Mouse (Mus musculus): Measurements from ENCODE around the gene 0610037L13Rik.

0610037L13Rik gene

GRCm38 (mm10) chr4:107920336-107920735, 30.7 kb downstream of the 0610037L13Rik start:
- DNase-seq (ENCODE audit: low spot score) = no peak

- DNase-seq (ENCODE audit: low spot score) = no peak
These were observed 31.6 kb downstream of the 0610037L13Rik start for GRCm38 (mm10) chr4:107921152-107921695.

- DNase-seq (ENCODE audit: low spot score) = no peak
These were observed 32.3 kb downstream of the 0610037L13Rik start for GRCm38 (mm10) chr4:107921952-107922351.

GRCm38 (mm10) chr4:107923145-107923802, 33.7 kb downstream of the 0610037L13Rik start, which contains the start of gene Cpt2:
TSS of gene Cpt2 (minus strand) at chr4:107923610.
- peak; percentile 97 for DNase-seq (ENCODE audit: low spot score)

GRCm38 (mm10) chr4:107923803-107924194, 34.2 kb downstream of the 0610037L13Rik start:
- no peak for DNase-seq (ENCODE audit: low spot score)

- no peak for DNase-seq (ENCODE audit: low spot score)
These were observed 38.7 kb downstream of the 0610037L13Rik start for GRCm38 (mm10) chr4:107928269-107928668.

- no peak for DNase-seq (ENCODE audit: low spot score)
These were observed 39.1 kb downstream of the 0610037L13Rik start for GRCm38 (mm10) chr4:107928726-107929125.

- no peak for DNase-seq (ENCODE audit: low spot score)
These were observed 41.8 kb downstream of the 0610037L13Rik start for GRCm38 (mm10) chr4:107931453-107931852.

GRCm38 (mm10) chr4:107933239-107933638, 43.6 kb downstream of the 0610037L13Rik start:
- no peak for DNase-seq (ENCODE audit: low spot score)

GRCm38 (mm10) chr4:107935254-107935653, 45.6 kb downstream of the 0610037L13Rik start:
- DNase-seq (ENCODE audit: low spot score) = no peak

GRCm38 (mm10) chr4:107937338-107937737, 47.7 kb downstream of the 0610037L13Rik start:
- peak; percentile 75 for DNase-seq (ENCODE audit: low spot score)

GRCm38 (mm10) chr4:107938124-107938523, 48.5 kb downstream of the 0610037L13Rik start:
- DNase-seq (ENCODE audit: low spot score) = no peak

GRCm38 (mm10) chr4:107942741-107943140, 53.1 kb downstream of the 0610037L13Rik start:
- DNase-seq (ENCODE audit: low spot score) = no peak

- DNase-seq (ENCODE audit: low spot score) = no peak
These were observed 54.5 kb downstream of the 0610037L13Rik start for GRCm38 (mm10) chr4:107944141-107944540.
